Mouse (Mus musculus) forelimb bud, embryonic 11.5 days (tissue): ENCODE results near the gene Rpl39.
A peak's percentile ranks its signal among the peaks of the same experiment; 100 is the strongest.
"Not testable (repeated sequence)": the region's sequence is repeated elsewhere in the genome, so short reads cannot be mapped to it uniquely, and the experiment has no call there.

ENCODE experiments used
- DNase-seq: peaks from one replicate; pipeline ENCODE4 v3.0.0-alpha.2; 2012; ENCODE audit warnings: low read depth, low spot score

Rpl39 gene

GRCm38 (mm10) chrX:37084927-37085660, at the start of gene Rpl39:
Gene Rpl39 (minus strand): TSS chrX:37085402.
- peak; percentile 80 for DNase-seq

DNA sequence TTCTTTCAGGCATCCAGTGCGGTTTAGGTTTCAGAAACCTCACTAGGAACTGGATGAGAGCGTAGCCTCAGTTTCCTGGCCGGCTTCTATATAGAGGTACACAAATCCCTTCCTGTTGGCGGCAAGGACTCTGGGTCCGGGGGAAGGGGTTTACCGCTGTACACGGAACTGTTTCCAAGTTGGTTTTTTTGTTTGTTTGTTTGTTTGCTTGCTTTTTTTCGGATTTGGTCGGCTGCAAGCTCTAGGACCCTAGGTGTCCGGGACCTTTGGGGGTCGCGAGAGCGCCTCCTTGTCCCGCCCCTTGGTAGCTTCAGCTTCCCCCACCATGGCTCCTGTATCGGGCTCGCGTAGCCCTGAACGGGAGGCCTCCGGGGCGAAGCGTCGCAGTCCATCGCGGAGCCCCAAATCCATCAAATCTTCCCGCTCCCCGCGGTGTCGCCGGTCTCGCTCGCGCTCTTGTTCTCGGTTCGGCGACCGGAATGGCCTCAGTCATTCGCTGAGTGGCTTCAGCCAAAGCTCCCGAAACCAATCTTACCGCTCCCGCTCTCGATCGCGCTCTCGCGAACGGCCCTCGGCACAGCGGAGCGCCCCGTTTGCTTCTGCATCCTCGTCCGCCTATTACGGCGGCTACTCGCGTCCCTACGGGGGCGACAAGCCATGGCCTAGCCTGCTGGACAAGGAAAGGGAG, 41.6 kb upstream of the Rpl39 start, which contains the start of gene Nkap:
Gene Nkap, plus strand, starts transcription at position 125 of the 688 bp plus-strand sequence.
- peak; percentile 88 for DNase-seq

DNA sequence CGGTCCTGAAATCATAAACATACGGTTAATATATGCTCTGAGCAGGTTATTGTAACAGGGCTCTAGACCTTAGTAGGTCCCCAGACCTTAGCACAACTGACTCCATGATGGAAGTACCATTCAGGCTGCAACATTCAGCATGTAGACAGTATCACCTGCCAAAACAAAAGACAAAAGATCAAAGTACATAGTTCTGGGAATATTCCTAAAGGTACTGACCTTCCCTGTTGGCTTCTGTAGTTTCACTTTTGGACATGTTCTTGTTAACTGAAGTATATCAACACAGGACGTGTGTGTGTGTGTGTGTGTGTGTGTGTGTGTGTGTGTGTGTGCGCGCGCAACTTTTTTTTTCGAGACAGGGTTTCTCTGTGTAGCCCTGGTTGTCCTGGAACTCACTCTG, 40.3 kb upstream of the Rpl39 start:
- no peak for DNase-seq

DNA sequence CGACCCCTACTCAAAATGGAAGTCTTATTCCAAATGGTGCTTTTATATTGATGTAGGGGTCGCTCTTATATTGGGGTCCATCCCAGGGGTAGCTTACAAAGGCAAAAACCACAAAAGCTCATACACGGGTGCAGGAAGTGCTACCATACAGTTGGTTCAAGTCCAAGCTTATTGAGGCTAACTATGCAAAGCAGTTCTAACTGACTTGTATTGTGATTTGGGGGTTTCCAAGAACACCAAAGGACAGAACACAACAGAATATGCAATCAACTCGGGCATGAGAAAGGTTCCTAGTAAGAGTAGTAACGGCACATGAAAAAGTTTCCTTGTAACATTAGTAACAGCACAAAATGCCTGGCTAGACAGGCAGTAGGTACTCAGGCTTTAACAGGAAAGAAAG, 35.0 kb upstream of the Rpl39 start:
- no peak for DNase-seq

DNA sequence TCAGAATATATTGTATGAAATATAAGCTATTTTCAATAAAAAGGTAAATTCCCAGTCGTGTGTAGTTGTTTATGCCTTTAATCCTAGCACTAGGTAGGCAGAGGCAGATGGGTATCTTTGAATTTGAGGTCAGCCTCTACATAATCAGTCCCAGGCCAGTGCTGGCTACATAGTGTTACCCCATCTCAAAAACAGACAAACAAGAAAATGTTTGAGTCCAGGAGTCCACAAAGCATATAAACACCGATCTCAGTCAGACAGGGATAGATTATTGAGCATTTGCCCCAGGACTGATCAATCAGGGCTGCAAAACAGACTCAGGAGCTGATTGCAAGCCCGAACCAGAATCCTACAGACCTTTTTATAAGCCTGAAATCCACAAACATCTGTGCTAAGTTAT, 34.4 kb upstream of the Rpl39 start:
- DNase-seq: no peak

- DNase-seq: no peak
Observed at GRCm38 (mm10) chrX:37117085-37117484, 31.9 kb upstream of the Rpl39 start.

DNA sequence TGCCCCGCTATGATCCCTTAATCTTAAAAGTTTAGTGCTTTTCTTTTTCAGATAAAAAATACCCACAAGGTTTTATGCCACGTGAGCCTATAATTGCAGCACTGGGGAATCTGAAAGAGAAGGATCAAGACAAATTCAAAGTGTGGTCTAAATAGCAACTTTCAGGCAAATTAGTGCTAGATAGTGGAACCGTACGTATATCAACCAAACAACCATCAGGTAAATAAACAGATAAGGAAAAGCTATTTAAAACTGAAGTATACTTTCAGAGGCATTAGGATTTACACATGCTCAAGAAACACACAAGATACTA, 25.6 kb upstream of the Rpl39 start:
- no peak for DNase-seq

DNA sequence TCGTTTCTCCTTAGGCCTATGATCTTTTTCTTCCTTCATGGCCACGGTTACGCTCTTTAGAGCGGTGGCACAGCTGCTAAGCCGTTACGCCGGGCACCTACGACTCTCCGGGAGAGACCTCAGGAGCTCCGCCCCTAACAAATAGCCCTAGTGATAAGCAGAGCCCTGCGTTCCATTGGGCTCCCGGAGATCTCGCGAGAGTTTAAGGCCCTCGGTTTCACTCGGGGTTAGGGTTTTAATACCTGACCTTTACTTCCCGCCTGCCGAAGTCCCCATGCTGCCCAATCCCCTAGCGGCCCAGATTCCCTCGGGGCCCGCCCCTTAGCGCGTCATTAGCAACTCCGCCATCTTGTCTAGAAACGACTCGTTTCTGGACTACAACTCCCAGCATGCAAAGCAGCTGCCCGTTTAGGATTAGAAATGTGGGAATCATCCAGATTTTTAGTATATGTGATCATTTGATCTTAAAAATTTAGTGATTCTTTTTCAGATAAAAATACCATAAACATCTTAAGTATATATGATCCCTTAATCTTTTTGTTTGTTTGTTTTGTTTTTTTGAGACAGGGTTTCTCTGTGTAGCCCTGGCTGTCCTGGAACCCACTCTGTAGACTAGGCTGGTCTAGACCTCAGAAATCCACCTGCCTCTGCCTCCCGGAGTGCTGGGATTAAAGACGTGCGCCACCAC, 25.1 kb upstream of the Rpl39 start, which contains the start of gene Upf3b:
Gene Upf3b, minus strand, starts transcription at position 130 of the 688 bp plus-strand sequence.
- peak; percentile 95 for DNase-seq

GRCm38 (mm10) chrX:37109526-37110192, 24.5 kb upstream of the Rpl39 start:
- no peak for DNase-seq

GRCm38 (mm10) chrX:37103826-37104225, 18.6 kb upstream of the Rpl39 start:
- no peak for DNase-seq

GRCm38 (mm10) chrX:37098681-37099080, 13.5 kb upstream of the Rpl39 start:
- DNase-seq: no peak

DNA sequence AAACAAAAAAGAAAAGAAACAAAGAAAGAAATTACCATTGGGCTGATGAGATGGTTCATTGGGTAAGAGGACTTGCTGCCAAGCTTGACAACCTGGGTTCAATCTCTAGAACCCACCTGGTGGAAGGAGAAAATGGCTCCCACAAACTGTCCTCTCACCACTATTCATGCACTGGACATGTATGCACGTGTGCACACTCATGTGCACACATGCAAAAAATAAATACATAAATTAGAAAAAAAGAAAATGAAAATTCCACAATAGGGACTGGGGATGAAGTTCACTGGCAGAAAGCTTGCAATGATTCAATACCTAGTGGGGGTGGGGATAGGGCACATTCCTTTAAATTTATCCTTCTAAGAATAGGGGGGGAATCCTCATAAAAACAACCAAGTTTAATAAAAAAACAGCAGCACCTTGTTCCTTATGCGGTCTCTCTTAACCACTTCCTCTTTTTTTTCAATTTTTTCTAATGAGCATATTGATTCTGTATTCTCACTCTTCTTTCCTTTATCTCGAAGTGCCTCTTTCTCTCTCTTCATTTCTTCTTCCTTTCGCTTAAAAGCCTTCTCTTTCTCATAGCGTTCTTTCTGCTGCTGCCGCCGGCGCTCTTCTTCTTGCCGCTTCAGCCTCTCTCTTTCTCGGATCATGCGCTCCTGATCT, 10.0 kb upstream of the Rpl39 start:
- DNase-seq: no peak

GRCm38 (mm10) chrX:37091457-37091856, 6.3 kb upstream of the Rpl39 start:
- DNase-seq: no peak

GRCm38 (mm10) chrX:37088778-37089177, 3.6 kb upstream of the Rpl39 start:
- DNase-seq: no peak

DNA sequence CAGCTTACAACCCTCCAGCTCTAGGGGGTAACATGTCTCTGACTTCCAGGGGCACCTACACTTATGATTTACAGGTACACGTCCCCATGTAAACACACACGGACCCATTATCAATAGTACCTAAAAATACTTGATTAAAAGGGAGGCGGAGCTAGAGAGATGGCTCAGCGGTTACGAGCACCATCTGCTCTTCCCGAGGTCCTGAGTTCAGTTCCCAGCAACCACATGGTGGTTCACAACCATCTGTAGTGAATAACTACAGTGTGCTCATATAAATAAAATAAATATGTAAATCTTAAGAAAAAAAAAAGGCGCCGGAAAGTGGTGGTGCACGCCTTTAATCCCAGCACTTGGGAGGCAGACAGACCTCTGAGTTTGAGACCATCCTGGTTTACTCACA, 463 bp upstream of the Rpl39 start:
- DNase-seq: no peak

DNA sequence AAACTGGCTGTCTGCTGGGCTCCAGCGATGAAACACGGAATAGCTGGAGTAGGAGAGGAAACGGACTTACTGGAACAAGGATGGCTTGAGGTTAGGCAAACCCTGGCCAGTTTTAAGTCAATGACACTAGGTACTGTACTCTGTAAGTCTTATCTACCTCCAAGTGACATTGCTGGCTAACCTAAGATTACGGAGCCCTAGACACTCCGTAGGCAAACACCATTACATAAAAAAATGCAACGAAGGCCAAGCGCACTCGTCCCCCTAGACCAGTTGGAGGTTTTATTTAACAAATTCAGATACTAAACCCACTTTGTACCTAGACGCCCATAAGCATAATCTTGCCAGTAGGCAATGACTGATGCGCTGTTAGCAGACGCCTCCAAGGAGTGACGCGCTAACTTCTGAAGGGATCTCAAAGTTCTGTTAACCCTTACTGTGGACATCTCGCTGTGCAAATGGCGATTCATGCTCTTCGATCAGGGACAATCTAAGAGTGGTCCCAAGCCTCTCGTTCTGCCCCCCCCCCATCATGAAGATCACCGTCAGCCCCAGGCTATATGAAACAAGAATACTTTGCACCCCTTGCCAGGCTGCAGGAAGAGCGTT, 780 bp downstream of the Rpl39 start:
- no peak for DNase-seq

GRCm38 (mm10) chrX:37081194-37081593, 4.0 kb downstream of the Rpl39 start:
- no peak for DNase-seq

DNA sequence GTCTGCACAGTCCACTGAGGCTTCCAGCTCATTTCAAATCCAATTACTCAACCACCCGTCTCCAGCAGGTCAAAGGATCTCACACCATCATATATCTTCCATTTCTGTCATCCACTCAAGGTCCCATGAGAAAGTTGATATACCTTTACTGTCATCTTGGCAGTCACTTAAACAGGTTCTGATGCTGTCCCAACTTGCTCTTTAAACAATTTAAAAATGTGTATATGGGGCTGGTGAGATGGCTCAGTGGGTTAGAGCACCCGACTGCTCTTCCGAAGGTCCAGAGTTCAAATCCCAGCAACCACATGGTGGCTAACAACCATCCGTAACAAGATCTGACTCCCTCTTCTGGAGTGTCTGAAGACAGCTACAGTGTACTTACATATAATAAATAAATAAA, 4.9 kb downstream of the Rpl39 start:
- DNase-seq: not testable (repeated sequence)

DNA sequence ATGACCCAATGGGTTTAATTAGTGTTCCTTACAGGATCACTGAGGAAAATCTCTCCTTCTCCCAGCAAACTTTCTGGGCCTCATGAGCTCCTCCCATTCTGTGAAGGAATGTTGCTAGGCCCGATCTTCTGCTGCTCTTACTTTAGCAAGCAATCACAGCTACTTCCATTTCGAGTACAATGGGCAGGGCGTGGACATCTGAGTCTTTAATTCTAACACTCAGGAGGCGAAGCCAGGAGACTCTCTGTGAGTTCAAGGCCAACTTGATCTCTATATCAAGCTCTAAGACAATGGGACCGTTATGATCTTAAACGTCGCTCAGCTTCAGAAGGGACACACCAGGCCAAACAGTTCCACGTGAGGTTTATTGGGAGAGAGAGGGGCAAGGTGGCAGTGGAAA, 8.6 kb downstream of the Rpl39 start:
- no peak for DNase-seq

GRCm38 (mm10) chrX:37074262-37074892, 10.8 kb downstream of the Rpl39 start:
- DNase-seq: peak; percentile 58

DNA sequence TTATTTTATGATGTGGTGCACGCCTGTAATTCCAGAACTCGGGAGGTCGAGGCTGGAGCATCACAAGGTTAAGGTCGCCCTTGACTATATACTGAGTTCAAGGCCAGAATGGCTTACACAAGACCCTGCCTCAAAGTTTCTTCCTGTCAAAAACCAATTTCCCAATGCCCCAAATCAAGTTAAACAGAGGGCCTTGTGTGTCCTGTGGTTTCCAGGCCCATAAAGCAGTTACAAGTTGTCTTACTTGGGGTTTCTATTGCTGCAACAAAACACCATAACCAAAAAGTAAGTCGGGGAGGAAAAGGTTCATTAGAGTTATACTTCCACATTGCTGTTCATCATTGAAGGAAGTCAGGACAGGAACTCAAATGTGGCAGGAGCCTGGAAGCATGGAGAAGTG, 16.4 kb downstream of the Rpl39 start:
- DNase-seq: no peak
